Mouse (Mus musculus) ES-E14 (cell line): ENCODE results near the gene 4930524J08Rik. TPM values are rescaled to one million over a fixed set of nuclear protein-coding genes. Genes with fewer than 3 reads are reported as not detected.
A peak's percentile ranks its signal among the peaks of the same experiment; 100 is the strongest.

Source experiments
- DNase-seq: peaks from one replicate; pipeline ENCODE4 v3.0.0-alpha.2; 2013; ENCODE audit warnings: low read depth, low spot score
- H3K27ac ChIP-seq: 2 replicates; pipeline ENCODE4 v1.5.1; 2012; ENCODE audit warnings: low read depth, mild to moderate bottlenecking, low read length, moderate library complexity, mixed read lengths; ENCODE audit not compliant: poor library complexity, insufficient read depth, severe bottlenecking
- H3K36me3 ChIP-seq: 2 replicates; pipeline ENCODE4 v1.6.1; 2012; ENCODE audit warnings: mild to moderate bottlenecking, low read length, moderate library complexity, mixed read lengths; ENCODE audit not compliant: control insufficient read depth, poor library complexity, insufficient read depth, severe bottlenecking
- H3K4me1 ChIP-seq, 2 experiments: fragments of 150-350 bp in 1 of 2; sonication (generic) in 1 of 2; 2 replicates each; pipeline ENCODE4 v1.6.1; 2012; ENCODE audit warnings: low read length in 2 of 2, mild to moderate bottlenecking in 1 of 2, mixed read lengths in 1 of 2; ENCODE audit not compliant: control insufficient read depth in 2 of 2, insufficient read depth in 2 of 2, poor library complexity in 1 of 2
- H3K4me3 ChIP-seq, 2 experiments: fragments of 150-350 bp in 1 of 2; sonication (generic) in 1 of 2; 2 replicates each; pipeline ENCODE4 v1.5.1; 2012; ENCODE audit warnings: low read length in 2 of 2, low read depth in 1 of 2, mild to moderate bottlenecking in 1 of 2, mixed read lengths in 1 of 2; ENCODE audit not compliant: insufficient read depth in 1 of 2, poor library complexity in 1 of 2, severe bottlenecking in 1 of 2
- H3K9ac ChIP-seq: 2 replicates; pipeline ENCODE4 v1.6.1; 2012; ENCODE audit warnings: low read depth, mild to moderate bottlenecking, low read length, mixed read lengths; ENCODE audit not compliant: poor library complexity, insufficient read depth, severe bottlenecking
- H3K9me3 ChIP-seq: fragments of 150-350 bp; sonication (generic); 2 replicates; pipeline ENCODE4 v1.6.1; 2012; ENCODE audit warnings: low read depth, mild to moderate bottlenecking, low read length; ENCODE audit not compliant: control insufficient read depth, insufficient read depth
- CHD2 ChIP-seq: IDR thresholded peaks from 2 replicates; pipeline ENCODE4 v1.6.1; 2014; ENCODE audit warnings: mild to moderate bottlenecking, low read depth, low read length, inconsistent platforms
- HCFC1 ChIP-seq: IDR thresholded peaks from 2 replicates; pipeline ENCODE4 v1.6.1; 2012; ENCODE audit warnings: low read length, inconsistent platforms, borderline replicate concordance; ENCODE audit not compliant: insufficient read depth
- MAFK ChIP-seq: IDR thresholded peaks from 2 replicates; pipeline ENCODE4 v1.6.1; 2014; ENCODE audit warnings: mild to moderate bottlenecking, low read depth, low read length, inconsistent platforms; ENCODE audit not compliant: insufficient read depth
- ZC3H11A ChIP-seq: IDR thresholded peaks from 2 replicates; pipeline ENCODE4 v1.6.1; 2012; ENCODE audit warnings: low read depth, mild to moderate bottlenecking, inconsistent platforms, low read length, borderline replicate concordance
- ZNF384 ChIP-seq: IDR thresholded peaks from 2 replicates; pipeline ENCODE4 v1.6.1; 2012; ENCODE audit warnings: low read depth, low read length, inconsistent platforms
- in situ Hi-C, 2 experiments: fragments of 600-800 bp; cut with MboI; formaldehyde crosslinking; loops; one replicate each; pipeline ENCODE4 v1.15.1; 2025; ENCODE audit warnings: low sequenced_read_pairs in 2 of 2, inconsistent platforms in 1 of 2; ENCODE audit not compliant: unreplicated experiment in 2 of 2
- total RNA-seq: library from RNA; depleted of rRNA; stranded (reverse); fragments of 300-350 nt; gene quantifications from 2 replicates; pipeline ENCODE4 v1.2.3, GENCODE M21; 2012

The 4930524J08Rik gene
- total RNA-seq, 1 experiment: 3.3 TPM

GRCm38 (mm10) chr5:99975776-99976175 lies 3.1 kb upstream of the 4930524J08Rik start:
- TF ChIP-seq ZC3H11A (no peak), CHD2 (no peak), HCFC1 (no peak), ZNF384 (no peak), MAFK (no peak)
- in situ Hi-C loops: no loop called here
- Histone ChIP-seq H3K27ac (no peak overlapping the region), H3K4me1 (peaks cover 2 to 8% of the 10 kb centered on the region in 2 experiments; a peak in 3 of 4 replicates), H3K4me3 (peak overlapping the region in 1 of 2 experiments; percentile 95; a peak in 2 of 4 replicates), H3K36me3 (peaks cover 7% of the 10 kb centered on the region), H3K9me3 (no peaks in the 10 kb centered on the region), H3K9ac (no peak overlapping the region)
- DNase-seq: no peak

DNA sequence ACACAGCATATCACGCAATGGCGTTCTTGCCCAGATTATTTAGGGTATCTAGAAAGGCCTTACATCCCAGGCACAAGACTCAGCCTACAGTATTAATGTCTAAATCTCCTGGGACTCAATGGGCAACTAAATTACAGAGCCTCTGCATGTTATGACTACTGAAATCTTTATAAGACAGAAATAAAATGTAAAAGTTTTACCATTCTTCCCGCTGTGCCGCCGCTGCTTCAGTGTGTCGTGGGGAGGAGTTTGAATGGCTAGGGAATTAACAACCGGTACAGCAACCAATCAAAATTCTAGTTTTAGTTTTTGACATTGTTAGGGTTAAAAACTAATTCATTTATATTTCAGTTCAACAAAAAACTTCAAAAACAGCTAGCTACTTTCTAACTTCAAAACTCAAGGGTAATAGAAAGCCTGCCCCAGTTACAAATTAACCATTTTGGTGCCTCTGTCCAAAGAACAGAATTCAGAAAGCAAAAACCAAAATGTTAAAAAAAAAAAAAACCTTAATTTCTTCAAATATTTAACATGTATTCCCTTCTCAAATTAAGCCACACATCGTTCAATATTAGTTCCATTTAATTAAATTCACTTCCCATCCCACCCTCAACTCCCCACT lies 2.4 kb upstream of the 4930524J08Rik start:
- Histone ChIP-seq H3K9ac (no peak overlapping the region; the same call in 1 of the 2 replicates), H3K4me3 (peak overlapping the region; percentile 95 to 99), H3K27ac (no peak overlapping the region), H3K9me3 (no peaks in the 10 kb centered on the region), H3K36me3 (peaks cover 7% of the 10 kb centered on the region), H3K4me1 (peaks cover 2 to 8% of the 10 kb centered on the region in 2 experiments; a peak in 3 of 4 replicates)
- TF ChIP-seq HCFC1 (no peak), ZC3H11A (no peak), CHD2 (no peak), MAFK (no peak)
- no peak for DNase-seq
- in situ Hi-C loops: no loop called here

DNA sequence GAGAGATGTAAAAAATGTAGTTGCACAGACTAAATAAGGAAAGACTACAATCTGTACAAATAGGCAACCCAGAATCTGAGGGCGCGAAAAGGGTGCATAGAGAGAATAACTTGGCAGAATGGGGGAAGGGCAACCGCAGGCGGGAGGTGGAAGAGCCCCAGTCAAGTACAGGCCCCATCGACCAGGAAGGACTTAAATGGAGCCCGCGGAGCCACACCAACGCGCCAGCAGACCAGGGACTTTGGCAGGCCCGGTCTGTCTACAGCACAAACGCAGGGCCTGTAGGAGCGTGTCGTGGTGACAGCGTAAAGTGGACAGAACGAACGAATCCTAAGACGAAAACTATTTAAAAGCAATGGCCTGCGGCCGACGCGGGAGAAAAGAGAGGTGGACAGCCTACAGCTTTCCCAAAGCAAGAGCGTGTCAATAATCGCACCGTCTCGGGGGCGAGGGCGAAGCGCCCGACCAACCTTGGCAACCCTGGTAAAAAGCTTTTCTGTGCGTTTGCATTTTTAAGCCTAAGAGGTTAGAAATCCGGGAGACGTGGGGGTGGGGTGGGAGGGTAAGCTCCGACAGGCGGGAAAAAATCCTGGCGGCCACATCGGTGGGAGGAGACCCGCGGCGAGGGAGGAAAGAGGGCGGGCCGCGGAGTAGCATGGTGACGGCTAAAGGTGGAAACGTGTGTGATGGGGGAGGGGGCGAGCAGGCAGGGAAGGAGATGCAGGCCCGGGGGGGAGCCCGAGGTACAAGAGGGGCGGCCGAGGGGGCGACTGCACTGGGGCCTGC lies 1.2 kb upstream of the 4930524J08Rik start:
- peak overlapping the region; percentile 95 to 99 for H3K4me3 ChIP-seq
- no peak for TF ChIP-seq MAFK
- no peak for TF ChIP-seq ZNF384
- TF ChIP-seq HCFC1: no peak
- TF ChIP-seq ZC3H11A: no peak
- TF ChIP-seq CHD2: no peak
- no peaks in the 10 kb centered on the region for H3K9me3 ChIP-seq
- peaks cover 7% of the 10 kb centered on the region; the same call in 1 of the 2 replicates for H3K36me3 ChIP-seq
- peak; percentile 78 for DNase-seq
- in situ Hi-C loops: no loop called here
- H3K9ac ChIP-seq: peak overlapping the region; percentile 100
- H3K4me1 ChIP-seq: peaks cover 2 to 8% of the 10 kb centered on the region in 2 experiments; a peak in 3 of 4 replicates
- H3K27ac ChIP-seq: peak overlapping the region; percentile 99

DNA sequence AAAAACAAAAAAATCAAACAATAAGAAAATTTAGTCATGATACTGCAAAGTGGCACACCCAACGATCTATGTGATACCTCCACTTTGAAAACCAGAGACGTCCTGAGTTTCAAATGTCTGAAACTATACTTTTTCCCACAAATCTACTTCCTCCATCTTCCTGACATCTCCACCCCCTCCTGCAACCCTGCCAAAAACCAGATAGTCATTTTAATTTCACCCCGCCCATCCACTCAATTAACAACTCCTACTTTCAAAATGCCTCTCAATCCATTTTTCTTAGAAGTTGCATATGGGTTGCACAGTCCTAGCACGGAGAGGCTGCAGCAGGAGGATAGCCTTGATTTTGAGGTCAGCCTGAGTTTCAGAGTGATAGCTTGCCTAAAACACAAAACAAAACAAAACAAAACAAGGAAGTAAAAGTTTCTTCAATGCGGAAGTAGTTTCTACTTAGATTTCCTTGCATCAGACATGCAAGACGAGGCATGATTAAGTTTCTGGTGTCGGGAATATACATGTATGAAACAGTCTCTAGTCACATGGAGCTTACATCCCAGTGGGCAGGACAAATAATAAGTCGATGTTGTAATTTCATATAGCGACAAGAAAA lies 4.7 kb downstream of the 4930524J08Rik start:
- Histone ChIP-seq H3K27ac (no peak overlapping the region), H3K4me3 (no peak overlapping the region), H3K4me1 (no peaks in the 10 kb centered on the region), H3K9me3 (no peaks in the 10 kb centered on the region), H3K36me3 (no peaks in the 10 kb centered on the region), H3K9ac (no peak overlapping the region)
- TF ChIP-seq HCFC1 (no peak), CHD2 (no peak), ZC3H11A (no peak), ZNF384 (no peak)
- in situ Hi-C loops: no loop called here
- DNase-seq: no peak
